Mouse (Mus musculus): Measurements from ENCODE around the gene Nr4a1. TPM values are rescaled to one million over a fixed set of nuclear protein-coding genes. Genes with fewer than 3 reads are reported as not detected.

Gene Nr4a1
- 4.1 and 7.1 TPM in 2 replicates for polyA plus RNA-seq (2016; fragmentation: Nextera tagmentation; extraction: Ambion mirVana)

GRCm38 (mm10) chr15:101253886-101254795, at the start of gene Nr4a1:
Nr4a1 (plus strand) TSS chr15:101254269.
- no peaks in the 10 kb centered on the region for H3K9me3 ChIP-seq (replicated peaks)
- WGBS = 1% methylated on average over 81 of the region's 82 CpGs

GRCm38 (mm10) chr15:101204781-101205180, 49.3 kb upstream of the Nr4a1 start:
- no peak overlapping the region for H3K4me3 ChIP-seq
- peaks cover 96% of the 10 kb centered on the region for H3K36me3 ChIP-seq
- 81% methylated on average over 7 of the region's 7 CpGs for WGBS
- H3K4me1 ChIP-seq = no peaks in the 10 kb centered on the region
- no peak for DNase-seq (ENCODE audit: low spot score)
- H3K27me3 ChIP-seq (ENCODE audit: low read depth, poor library complexity, severe bottlenecking) = no peaks in the 10 kb centered on the region
- no peaks in the 10 kb centered on the region for H3K9me3 ChIP-seq (replicated peaks)
- no peak overlapping the region for H3K27ac ChIP-seq

More at GRCm38 (mm10) chr15:101253886-101254795, at the start of gene Nr4a1:
- peak; percentile 72 for DNase-seq (ENCODE audit: low spot score)
- Histone ChIP-seq H3K4me3 (peak within 1 kb of the TSS; percentile 85), H3K36me3 (no peaks in the 10 kb centered on the region), H3K27me3 (ENCODE audit: low read depth, poor library complexity, severe bottlenecking) (peaks cover 8% of the 10 kb centered on the region), H3K4me1 (peaks cover 35% of the 10 kb centered on the region), H3K27ac (peak within 1 kb of the TSS; percentile 95)

- H3K4me1 ChIP-seq = no peaks in the 10 kb centered on the region
- H3K9me3 ChIP-seq (replicated peaks) = no peaks in the 10 kb centered on the region
- no peaks in the 10 kb centered on the region for H3K27me3 ChIP-seq (ENCODE audit: low read depth, poor library complexity, severe bottlenecking)
- no peak overlapping the region for H3K27ac ChIP-seq
- DNase-seq (ENCODE audit: low spot score) = peak; percentile 73
- WGBS = 67% methylated on average over 6 of the region's 6 CpGs
- H3K36me3 ChIP-seq = peaks cover 87% of the 10 kb centered on the region
- no peak overlapping the region for H3K4me3 ChIP-seq
Observed at GRCm38 (mm10) chr15:101210228-101210627, 43.8 kb upstream of the Nr4a1 start.

- no peak for DNase-seq (ENCODE audit: low spot score)
- H3K4me3 ChIP-seq = no peak overlapping the region
- no peaks in the 10 kb centered on the region for H3K27me3 ChIP-seq (ENCODE audit: low read depth, poor library complexity, severe bottlenecking)
- H3K27ac ChIP-seq = no peak overlapping the region
- 96% methylated on average over 14 of the region's 14 CpGs for WGBS
- H3K4me1 ChIP-seq = no peaks in the 10 kb centered on the region
- peaks cover 82% of the 10 kb centered on the region for H3K36me3 ChIP-seq
- no peaks in the 10 kb centered on the region for H3K9me3 ChIP-seq (replicated peaks)
Observed at GRCm38 (mm10) chr15:101210998-101211613, 43.0 kb upstream of the Nr4a1 start.

- 91% methylated on average over 14 of the region's 14 CpGs for WGBS
- Histone ChIP-seq H3K9me3 (replicated peaks) (no peaks in the 10 kb centered on the region), H3K36me3 (peaks cover 68% of the 10 kb centered on the region), H3K27ac (no peak overlapping the region), H3K4me3 (no peak overlapping the region), H3K27me3 (ENCODE audit: low read depth, poor library complexity, severe bottlenecking) (no peaks in the 10 kb centered on the region), H3K4me1 (no peaks in the 10 kb centered on the region)
- DNase-seq (ENCODE audit: low spot score) = no peak
Observed at GRCm38 (mm10) chr15:101212435-101212834, 41.6 kb upstream of the Nr4a1 start.

- no peak overlapping the region for H3K27ac ChIP-seq
- H3K4me1 ChIP-seq = peaks cover 1% of the 10 kb centered on the region
- no peaks in the 10 kb centered on the region for H3K9me3 ChIP-seq (replicated peaks)
- H3K4me3 ChIP-seq = no peak overlapping the region
- H3K36me3 ChIP-seq = peaks cover 42% of the 10 kb centered on the region
- no peak for DNase-seq (ENCODE audit: low spot score)
- H3K27me3 ChIP-seq (ENCODE audit: low read depth, poor library complexity, severe bottlenecking) = no peaks in the 10 kb centered on the region
- 66% methylated on average over 2 of the region's 2 CpGs for WGBS
Observed at GRCm38 (mm10) chr15:101215136-101215535, 38.9 kb upstream of the Nr4a1 start.

- H3K27me3 ChIP-seq (ENCODE audit: low read depth, poor library complexity, severe bottlenecking) = no peaks in the 10 kb centered on the region
- H3K4me1 ChIP-seq = peaks cover 10% of the 10 kb centered on the region
- H3K27ac ChIP-seq = no peak overlapping the region
- 74% methylated on average over 4 of the region's 4 CpGs for WGBS
- DNase-seq (ENCODE audit: low spot score) = no peak
- no peaks in the 10 kb centered on the region for H3K9me3 ChIP-seq (replicated peaks)
- no peak overlapping the region for H3K4me3 ChIP-seq
- H3K36me3 ChIP-seq = peaks cover 33% of the 10 kb centered on the region
Observed at GRCm38 (mm10) chr15:101216036-101216435, 38.0 kb upstream of the Nr4a1 start.

- 6% methylated on average over 8 of the region's 8 CpGs for WGBS
- Histone ChIP-seq H3K27me3 (ENCODE audit: low read depth, poor library complexity, severe bottlenecking) (peaks cover 18% of the 10 kb centered on the region), H3K9me3 (replicated peaks) (no peaks in the 10 kb centered on the region), H3K36me3 (no peaks in the 10 kb centered on the region), H3K4me3 (peak overlapping the region; percentile 46), H3K4me1 (peaks cover 57% of the 10 kb centered on the region), H3K27ac (peak overlapping the region; percentile 79)
- peak; percentile 62 for DNase-seq (ENCODE audit: low spot score)
Observed at GRCm38 (mm10) chr15:101220905-101221297, 33.2 kb upstream of the Nr4a1 start.

GRCm38 (mm10) chr15:101221298-101222104, 32.6 kb upstream of the Nr4a1 start:
- Histone ChIP-seq H3K9me3 (replicated peaks) (no peaks in the 10 kb centered on the region), H3K4me3 (peak overlapping the region; percentile 46), H3K36me3 (no peaks in the 10 kb centered on the region; the same call in 1 of the 2 replicates), H3K27me3 (ENCODE audit: low read depth, poor library complexity, severe bottlenecking) (peaks cover 22% of the 10 kb centered on the region), H3K27ac (peak overlapping the region; percentile 79), H3K4me1 (peaks cover 62% of the 10 kb centered on the region)
- WGBS = 1% methylated on average over 14 of the region's 14 CpGs
- peak; percentile 80 for DNase-seq (ENCODE audit: low spot score)

GRCm38 (mm10) chr15:101222897-101223482, 31.1 kb upstream of the Nr4a1 start:
- WGBS = 47% methylated on average over 13 of the region's 13 CpGs
- H3K9me3 ChIP-seq (replicated peaks) = no peaks in the 10 kb centered on the region
- H3K27ac ChIP-seq = peak overlapping the region; percentile 38; the same call in 1 of the 2 replicates
- DNase-seq (ENCODE audit: low spot score) = no peak
- peak overlapping the region; percentile 92 for H3K4me3 ChIP-seq
- H3K4me1 ChIP-seq = peaks cover 76% of the 10 kb centered on the region
- H3K27me3 ChIP-seq (ENCODE audit: low read depth, poor library complexity, severe bottlenecking) = peaks cover 22% of the 10 kb centered on the region
- H3K36me3 ChIP-seq = peaks cover 11% of the 10 kb centered on the region

GRCm38 (mm10) chr15:101223596-101223995, 30.5 kb upstream of the Nr4a1 start:
- H3K27me3 ChIP-seq (ENCODE audit: low read depth, poor library complexity, severe bottlenecking) = peaks cover 22% of the 10 kb centered on the region
- H3K4me1 ChIP-seq = peaks cover 82% of the 10 kb centered on the region

More at GRCm38 (mm10) chr15:101223596-101223995, 30.5 kb upstream of the Nr4a1 start:
- H3K36me3 ChIP-seq = peaks cover 14% of the 10 kb centered on the region
- 4% methylated on average over 5 of the region's 5 CpGs for WGBS
- peak overlapping the region; percentile 93 for H3K27ac ChIP-seq
- H3K4me3 ChIP-seq = peak overlapping the region; percentile 92
- no peaks in the 10 kb centered on the region for H3K9me3 ChIP-seq (replicated peaks)
- DNase-seq (ENCODE audit: low spot score) = no peak
